Mouse (Mus musculus) G1E (cell line): ENCODE measurements at regions not wholly inside any gene's neighbourhood (a gene's known extent, or its start where the extent isn't known, plus 50 kb on each side); places are given as distances from the start of the nearest gene placed in this dataset.

ENCODE experiments used
- CTCF ChIP-seq: IDR thresholded peaks from 2 replicates; pipeline ENCODE4 v1.5.1; 2012; ENCODE audit warnings: low read depth, low read length, inconsistent platforms, mixed read lengths
- GATA2 ChIP-seq: IDR thresholded peaks from 2 replicates; pipeline ENCODE4 v1.6.1; 2012; ENCODE audit warnings: low read depth, low read length, inconsistent platforms, borderline replicate concordance
- POLR2AphosphoS5 ChIP-seq: IDR thresholded peaks from 2 replicates; pipeline ENCODE4 v1.6.1; 2012; ENCODE audit warnings: low read depth, low read length, inconsistent platforms; ENCODE audit not compliant: insufficient replicate concordance
- TAL1 ChIP-seq: conservative IDR thresholded peaks from 2 replicates; pipeline ENCODE4 v1.6.1; 2012; ENCODE audit warnings: low read depth, low read length, inconsistent platforms, mixed read lengths

DNA sequence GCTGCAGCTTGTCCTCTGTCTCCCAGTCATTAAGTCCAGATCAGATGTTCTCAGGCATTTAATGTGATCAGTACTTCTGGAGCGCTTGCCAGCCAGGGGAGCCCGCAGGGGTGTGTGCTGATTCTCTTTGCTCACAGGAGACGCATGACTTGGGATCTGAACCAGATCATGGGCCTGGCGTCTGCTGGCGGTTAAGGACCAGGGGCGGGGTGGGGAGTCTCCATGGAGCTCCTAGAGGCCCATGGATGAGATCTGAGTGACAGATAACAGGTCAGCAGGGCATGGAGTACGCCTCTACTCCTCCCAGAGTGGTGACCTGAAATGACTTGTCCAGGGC, 136.7 kb upstream of the Hdac4 start:
- TF ChIP-seq CTCF (no peak), TAL1 (no peak), POLR2AphosphoS5 (no peak), GATA2 (no peak)
